Mouse (Mus musculus) forebrain, embryonic 10.5 days (tissue): ENCODE data around the gene Myo1e. TPM values are rescaled to one million over a fixed set of nuclear protein-coding genes. Genes with fewer than 3 reads are reported as not detected.

Experiments used
- DNase-seq: peaks from one replicate; pipeline ENCODE4 v3.0.0-alpha.2; 2017; ENCODE audit warnings: low spot score; ENCODE audit errors: extremely low spot score
- H3K27ac ChIP-seq: fragments of 300-500 bp; sonication (generic); 2 replicates; pipeline ENCODE4 v1.5.1; 2016; ENCODE audit warnings: mild to moderate bottlenecking
- H3K27me3 ChIP-seq: fragments of 300-500 bp; sonication (generic); 2 replicates; pipeline ENCODE4 v1.6.1; 2016; ENCODE audit warnings: mild to moderate bottlenecking; ENCODE audit not compliant: poor library complexity, severe bottlenecking
- H3K36me3 ChIP-seq: fragments of 300-500 bp; sonication (generic); replicated peaks from 2 replicates; pipeline ENCODE4 v1.6.1; 2016; ENCODE audit warnings: mild to moderate bottlenecking, moderate library complexity
- H3K4me1 ChIP-seq: fragments of 300-500 bp; sonication (generic); 2 replicates; pipeline ENCODE4 v1.6.1; 2016
- H3K4me3 ChIP-seq: fragments of 300-500 bp; sonication (generic); 2 replicates; pipeline ENCODE4 v1.5.1; 2016; ENCODE audit warnings: mild to moderate bottlenecking, moderate library complexity
- H3K9me3 ChIP-seq: fragments of 300-500 bp; sonication (generic); 2 replicates; pipeline ENCODE4 v1.6.1; 2016; ENCODE audit warnings: mild to moderate bottlenecking, moderate library complexity
- WGBS: fragments of 180-500 bp; shearing (Covaris S2); methylation state at CpG from one replicate; pipeline ENCODE4 v1.1.7; 2016; 5-methylcytosine and 5-hydroxymethylcytosine counted together
- polyA plus RNA-seq: library from polyadenylated mRNA; unstranded; fragments of >200 nt; fragmentation: Nextera tagmentation; extraction: Ambion mirVana; gene quantifications from 2 replicates; pipeline ENCODE4 v1.2.1, GENCODE M21; 2016

The Myo1e gene
- polyA plus RNA-seq, 1 experiment from 2014 or later: 11.4 TPM

GRCm38 (mm10) chr9:70324336-70324735, 117.2 kb downstream of the Myo1e start:
- Histone ChIP-seq H3K4me1 (0 out of 2 replicates have a peak, but pooled peaks cover 4% of the 10 kb centered on the region), H3K9me3 (no peaks in the 10 kb centered on the region), H3K36me3 (no peaks in the 10 kb centered on the region), H3K27ac (no peak overlapping the region), H3K27me3 (no peaks in the 10 kb centered on the region), H3K4me3 (no peak overlapping the region)
- DNase-seq: no peak
- 89% methylated on average over 4 of the region's 4 CpGs for WGBS

GRCm38 (mm10) chr9:70325880-70326595, 118.9 kb downstream of the Myo1e start:
- Histone ChIP-seq H3K27ac (no peak overlapping the region), H3K4me1 (no peaks in the 10 kb centered on the region), H3K27me3 (no peaks in the 10 kb centered on the region), H3K9me3 (no peaks in the 10 kb centered on the region), H3K4me3 (no peak overlapping the region), H3K36me3 (no peaks in the 10 kb centered on the region)
- no peak for DNase-seq
- WGBS: 84% methylated on average over 8 of the region's 8 CpGs

DNA sequence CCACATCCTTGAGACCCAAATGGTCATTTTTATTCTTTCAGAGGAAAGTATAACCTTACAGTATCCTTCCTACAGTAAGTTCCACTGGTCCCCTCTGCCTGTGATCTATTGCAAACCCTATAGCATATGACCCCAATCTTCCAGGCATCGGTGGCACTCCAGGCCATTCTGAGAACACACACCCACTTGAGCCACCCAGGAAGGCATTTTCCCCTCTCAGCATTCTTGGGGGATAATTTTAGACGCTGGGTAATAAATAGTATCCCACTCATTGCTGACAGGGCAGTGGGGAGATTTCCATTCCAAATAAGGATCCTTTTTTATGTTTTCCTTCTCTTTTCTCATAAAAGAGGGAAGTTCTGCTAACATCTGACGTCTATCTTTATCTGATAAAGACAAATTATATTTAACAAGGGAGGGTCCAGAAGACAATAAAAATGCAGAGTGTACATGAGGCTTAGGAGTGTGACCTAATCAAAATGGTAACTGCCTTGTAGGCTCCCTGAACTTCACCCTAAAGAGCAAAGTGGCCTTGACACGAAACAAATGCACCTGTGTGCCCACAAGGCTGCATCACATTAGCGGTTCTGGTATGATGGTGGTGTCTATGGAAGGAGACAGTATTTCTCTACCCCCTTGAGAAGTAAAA, 121.2 kb downstream of the Myo1e start:
- no peak for DNase-seq
- Histone ChIP-seq H3K9me3 (no peaks in the 10 kb centered on the region), H3K4me3 (no peak overlapping the region), H3K27ac (no peak overlapping the region), H3K4me1 (no peaks in the 10 kb centered on the region), H3K36me3 (no peaks in the 10 kb centered on the region), H3K27me3 (no peaks in the 10 kb centered on the region)
- whole genome bisulfite sequencing: 84% methylated on average over 5 of the region's 5 CpGs

GRCm38 (mm10) chr9:70331727-70332335, 124.7 kb downstream of the Myo1e start:
- no peak overlapping the region for H3K27ac ChIP-seq
- WGBS: 91% methylated on average over 11 of the region's 11 CpGs
- no peak for DNase-seq

DNA sequence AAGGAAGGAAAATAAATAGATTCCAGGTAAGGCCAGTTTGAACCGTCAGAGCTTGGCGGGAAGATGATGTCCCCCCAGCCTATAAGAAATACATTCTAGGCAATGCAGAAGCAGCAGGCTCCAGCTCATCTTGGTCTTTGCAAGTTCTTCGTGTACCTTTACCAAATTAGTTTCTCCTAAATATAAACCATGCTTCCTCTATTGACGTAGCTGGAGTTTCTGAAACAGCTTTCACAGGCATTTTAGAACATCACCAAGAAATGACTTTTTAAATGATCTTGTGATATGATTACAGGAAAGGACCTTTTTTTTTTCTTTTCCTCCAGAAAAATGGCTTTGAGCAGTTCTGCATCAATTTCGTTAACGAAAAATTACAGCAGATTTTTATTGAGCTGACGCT, 131.2 kb downstream of the Myo1e start:
- H3K4me1 ChIP-seq: no peaks in the 10 kb centered on the region
- H3K27me3 ChIP-seq: no peaks in the 10 kb centered on the region
- peaks cover 36% of the 10 kb centered on the region for H3K36me3 ChIP-seq
- no peak for DNase-seq
- H3K27ac ChIP-seq: no peak overlapping the region
- 93% methylated on average over 7 of the region's 7 CpGs for WGBS
- H3K9me3 ChIP-seq: no peaks in the 10 kb centered on the region
- H3K4me3 ChIP-seq: no peak overlapping the region

More at GRCm38 (mm10) chr9:70331727-70332335, 124.7 kb downstream of the Myo1e start:
- no peaks in the 10 kb centered on the region for H3K9me3 ChIP-seq
- H3K4me1 ChIP-seq: no peaks in the 10 kb centered on the region
- 0 out of 2 replicates have a peak, but pooled peaks cover 8% of the 10 kb centered on the region for H3K36me3 ChIP-seq
- H3K27me3 ChIP-seq: no peaks in the 10 kb centered on the region
- no peak overlapping the region for H3K4me3 ChIP-seq

DNA sequence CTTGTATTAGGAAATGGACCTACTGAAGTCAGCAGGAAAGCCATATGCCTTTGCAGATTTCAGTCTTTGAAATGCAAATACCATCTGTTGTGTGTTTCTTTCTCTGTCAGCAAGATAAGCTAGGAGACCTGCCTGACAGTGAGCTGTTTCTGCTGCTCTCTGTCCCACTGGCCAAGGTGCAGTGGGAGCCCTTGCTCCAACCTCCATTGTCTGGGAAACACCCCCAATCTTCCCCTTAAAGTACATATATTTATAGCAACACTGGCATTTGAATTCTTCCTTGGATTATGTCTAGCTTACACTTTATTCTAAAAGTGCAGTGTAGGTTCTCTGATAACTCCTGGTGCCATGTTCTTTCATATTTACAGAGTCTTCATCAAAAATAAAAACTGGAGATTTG, 131.7 kb downstream of the Myo1e start:
- Histone ChIP-seq H3K4me3 (no peak overlapping the region), H3K9me3 (no peaks in the 10 kb centered on the region), H3K27ac (no peak overlapping the region), H3K36me3 (peaks cover 41% of the 10 kb centered on the region), H3K4me1 (no peaks in the 10 kb centered on the region), H3K27me3 (no peaks in the 10 kb centered on the region)
- no peak for DNase-seq

DNA sequence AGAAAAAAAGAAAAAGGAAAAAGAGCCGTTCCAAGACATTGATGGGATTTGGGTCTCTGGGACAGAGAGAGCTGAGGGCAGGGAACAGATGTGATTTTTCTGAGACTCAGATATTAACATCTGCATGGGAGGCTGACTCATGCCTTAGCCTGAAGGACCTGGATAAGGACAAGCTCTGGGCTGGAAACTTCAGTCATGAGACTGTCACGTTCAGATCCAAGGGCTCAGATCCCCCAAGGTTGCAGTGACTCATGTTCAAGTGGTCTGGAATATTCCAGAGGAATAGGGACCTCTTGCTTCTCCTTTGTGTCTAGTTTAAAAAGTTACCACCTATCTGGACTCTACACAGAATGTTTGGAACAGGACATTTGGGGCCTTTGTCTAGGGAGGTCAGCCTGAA, 142.1 kb downstream of the Myo1e start:
- no peaks in the 10 kb centered on the region for H3K27me3 ChIP-seq
- WGBS: 93% methylated on average over 2 of the region's 2 CpGs
- H3K36me3 ChIP-seq: peaks cover 13% of the 10 kb centered on the region
- H3K4me1 ChIP-seq: peaks cover 9% of the 10 kb centered on the region
- no peak overlapping the region for H3K4me3 ChIP-seq
- H3K27ac ChIP-seq: no peak overlapping the region
- no peak for DNase-seq
- H3K9me3 ChIP-seq: no peaks in the 10 kb centered on the region; the same call in 1 of the 2 replicates

DNA sequence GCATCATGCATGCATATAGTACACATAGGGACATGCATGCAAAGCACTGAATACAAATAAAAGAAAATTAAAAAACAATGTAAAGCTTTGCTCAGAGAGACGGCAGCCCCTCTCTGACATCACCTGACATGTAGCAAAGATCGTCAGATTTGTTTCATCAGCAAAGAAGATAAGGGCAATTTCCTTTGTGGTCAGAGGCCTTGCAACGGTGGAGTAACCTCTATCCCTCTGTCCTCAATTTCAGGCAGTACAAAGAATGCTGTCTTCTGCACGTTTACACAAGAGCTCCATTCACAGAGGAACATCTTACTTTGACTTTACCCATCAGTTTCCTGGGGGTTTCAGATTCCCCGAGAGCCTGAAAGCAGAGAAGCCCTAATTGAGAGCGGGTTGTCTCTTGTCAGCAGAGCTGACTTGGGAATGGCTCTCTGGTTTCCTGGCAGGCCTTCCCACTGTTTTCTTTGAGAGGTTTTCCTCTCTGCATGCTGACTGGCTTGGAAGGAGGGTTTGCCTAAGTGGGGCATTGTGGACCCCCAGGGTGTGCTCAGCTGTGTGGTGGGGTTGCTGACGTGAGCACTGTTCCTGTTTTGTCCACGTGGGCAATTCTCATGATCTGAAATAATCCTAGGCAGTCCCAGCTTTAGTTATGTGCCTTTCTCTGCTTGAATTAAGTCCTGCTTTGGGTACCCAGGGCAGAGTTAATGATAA, 144.6 kb downstream of the Myo1e start:
- Histone ChIP-seq H3K27ac (peak overlapping the region; percentile 5), H3K4me3 (no peak overlapping the region), H3K4me1 (peaks cover 19% of the 10 kb centered on the region), H3K36me3 (peaks cover 21% of the 10 kb centered on the region), H3K27me3 (no peaks in the 10 kb centered on the region), H3K9me3 (no peaks in the 10 kb centered on the region; the same call in 1 of the 2 replicates)
- no peak for DNase-seq
- WGBS: 40% methylated on average over 8 of the region's 8 CpGs

DNA sequence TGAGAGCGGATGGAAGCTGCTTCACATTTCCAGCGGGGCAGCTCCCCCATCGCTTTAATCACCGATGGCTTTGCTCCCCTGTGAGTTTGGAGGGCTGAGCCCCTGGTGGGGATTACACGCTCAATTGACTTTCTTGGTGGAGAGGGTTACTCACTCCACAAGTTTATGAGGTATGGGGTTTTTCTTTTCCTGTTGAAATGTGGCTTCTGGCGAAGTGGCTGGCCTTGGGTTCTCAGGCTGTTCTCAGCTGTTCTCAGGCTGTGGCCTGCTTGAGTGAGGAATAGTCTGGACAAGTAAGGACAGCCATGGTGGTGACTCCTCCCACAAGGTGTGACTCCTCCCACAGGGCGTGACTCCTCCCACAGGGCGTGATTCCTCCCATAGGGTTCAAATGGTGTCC, 149.1 kb downstream of the Myo1e start:
- Histone ChIP-seq H3K4me1 (peaks cover 19% of the 10 kb centered on the region), H3K36me3 (peaks cover 35% of the 10 kb centered on the region), H3K4me3 (no peak overlapping the region), H3K9me3 (peaks cover 5% of the 10 kb centered on the region; the same call in 1 of the 2 replicates), H3K27me3 (no peaks in the 10 kb centered on the region), H3K27ac (0 out of 2 replicates have a peak overlapping the region, but pooled peaks have one; percentile 11)
- DNase-seq: no peak
- 35% methylated on average over 8 of the region's 8 CpGs for WGBS

GRCm38 (mm10) chr9:70359402-70360131, 152.4 kb downstream of the Myo1e start:
- Histone ChIP-seq H3K36me3 (peaks cover 35% of the 10 kb centered on the region), H3K27me3 (no peaks in the 10 kb centered on the region), H3K9me3 (peaks cover 5% of the 10 kb centered on the region; the same call in 1 of the 2 replicates), H3K27ac (no peak overlapping the region), H3K4me3 (no peak overlapping the region), H3K4me1 (peaks cover 10% of the 10 kb centered on the region)
- WGBS: 96% methylated on average over 2 of the region's 2 CpGs
- no peak for DNase-seq

GRCm38 (mm10) chr9:70364741-70365140, 157.6 kb downstream of the Myo1e start:
- 90% methylated on average over 8 of the region's 8 CpGs for WGBS
- DNase-seq: no peak
- Histone ChIP-seq H3K36me3 (peaks cover 35% of the 10 kb centered on the region), H3K4me3 (no peak overlapping the region), H3K4me1 (no peaks in the 10 kb centered on the region), H3K27me3 (no peaks in the 10 kb centered on the region), H3K9me3 (no peaks in the 10 kb centered on the region), H3K27ac (no peak overlapping the region)

GRCm38 (mm10) chr9:70365915-70366314, 158.8 kb downstream of the Myo1e start:
- Histone ChIP-seq H3K4me3 (no peak overlapping the region), H3K4me1 (no peaks in the 10 kb centered on the region), H3K9me3 (no peaks in the 10 kb centered on the region), H3K27me3 (no peaks in the 10 kb centered on the region), H3K36me3 (peaks cover 42% of the 10 kb centered on the region), H3K27ac (no peak overlapping the region)
- no peak for DNase-seq
- WGBS: 88% methylated on average over 2 of the region's 2 CpGs
